Mouse (Mus musculus): ENCODE results near the gene Ddt.

Ddt gene

DNA sequence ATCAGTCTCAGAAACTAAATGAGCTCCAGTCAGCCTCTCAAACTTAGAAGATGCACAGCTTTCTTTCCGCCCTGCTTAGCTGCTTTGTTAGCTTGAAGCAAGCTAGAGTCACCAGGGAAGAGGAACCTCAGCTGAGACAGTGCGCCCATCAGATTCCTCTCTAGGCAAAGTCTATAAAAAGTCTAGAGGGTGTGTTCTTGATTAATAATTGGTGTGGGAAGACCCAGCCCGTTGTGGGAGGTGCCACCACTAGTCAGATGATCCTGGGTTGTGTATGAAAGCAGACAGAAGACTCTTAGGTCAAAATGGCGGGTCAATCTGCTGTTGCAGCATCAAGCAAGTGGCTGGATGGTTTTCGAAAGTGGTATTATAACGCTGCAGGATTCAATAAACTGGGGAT is 6.4 kb downstream of the Ddt start:
- DNase-seq, result no peak

DNA sequence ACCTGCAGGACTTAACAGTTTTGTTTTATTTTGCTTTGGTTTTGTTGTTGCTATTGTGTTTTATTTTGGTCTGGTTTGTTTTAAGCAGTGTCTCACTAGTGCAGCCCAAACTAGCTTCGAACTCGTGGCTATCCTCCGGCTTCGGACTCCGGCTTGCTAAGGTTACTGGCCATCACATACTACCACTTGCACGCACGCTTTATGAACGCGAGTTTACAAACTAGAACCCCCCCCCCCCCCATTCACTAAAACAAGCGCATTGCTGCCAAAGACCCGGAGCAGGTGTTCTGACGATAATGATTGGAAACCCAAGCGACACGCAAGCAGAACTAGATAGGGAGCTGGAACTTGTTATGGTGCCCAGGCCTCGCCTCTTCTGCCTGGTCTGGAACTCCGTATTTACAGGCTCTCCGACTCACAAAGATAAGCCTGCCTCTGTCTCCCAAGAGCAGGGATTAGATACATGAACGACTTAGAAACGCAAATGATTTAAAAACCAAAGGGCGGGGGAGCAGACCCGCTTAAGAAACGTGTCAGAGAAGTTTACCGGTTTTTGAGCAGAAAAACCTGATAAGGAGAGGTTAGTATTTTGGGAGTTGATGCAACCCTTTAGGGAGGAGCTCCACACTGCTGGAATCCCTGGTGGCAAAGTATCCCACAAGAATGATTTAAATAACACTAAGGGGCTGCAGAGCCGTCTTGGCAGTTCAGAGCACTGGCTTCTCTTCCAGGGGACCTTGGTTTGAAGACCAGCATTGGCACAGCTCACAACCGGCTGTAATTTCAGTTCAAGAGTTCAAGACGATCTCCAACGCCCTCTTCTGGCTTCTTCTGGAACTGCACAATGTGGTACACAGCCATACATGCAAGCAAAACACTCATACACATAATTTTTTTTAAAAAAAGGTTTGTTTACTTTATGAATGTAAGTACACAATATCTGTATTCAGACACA is 8.4 kb downstream of the Ddt start:
- DNase-seq, result peak; percentile 71

- DNase-seq, result peak; percentile 97
Measured at GRCm38 (mm10) chr10:75763682-75764518, 9.3 kb downstream of the Ddt start, which contains the start of gene Cabin1. Gene Cabin1 (minus strand): TSS chr10:75764341.

DNA sequence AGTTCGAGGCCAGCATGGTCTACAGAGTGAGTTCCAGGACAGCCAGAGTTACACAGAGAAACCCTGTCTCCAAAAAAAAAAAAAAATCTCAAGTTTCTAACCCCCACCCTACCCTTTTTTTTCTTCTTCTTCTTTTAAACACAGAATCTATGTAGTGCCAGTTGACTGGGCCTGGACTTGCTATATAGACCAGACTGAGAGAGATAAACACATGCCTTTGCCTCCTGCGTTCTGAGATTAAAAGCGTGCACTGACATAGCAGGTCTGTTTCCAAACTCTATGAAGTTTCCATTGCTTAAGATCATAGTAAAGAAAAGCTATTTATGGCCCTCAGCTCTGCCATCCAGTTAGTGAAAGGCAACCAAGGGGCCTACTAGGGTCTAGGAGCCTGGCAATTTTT is 10.8 kb downstream of the Ddt start:
- DNase-seq, result no peak

DNA sequence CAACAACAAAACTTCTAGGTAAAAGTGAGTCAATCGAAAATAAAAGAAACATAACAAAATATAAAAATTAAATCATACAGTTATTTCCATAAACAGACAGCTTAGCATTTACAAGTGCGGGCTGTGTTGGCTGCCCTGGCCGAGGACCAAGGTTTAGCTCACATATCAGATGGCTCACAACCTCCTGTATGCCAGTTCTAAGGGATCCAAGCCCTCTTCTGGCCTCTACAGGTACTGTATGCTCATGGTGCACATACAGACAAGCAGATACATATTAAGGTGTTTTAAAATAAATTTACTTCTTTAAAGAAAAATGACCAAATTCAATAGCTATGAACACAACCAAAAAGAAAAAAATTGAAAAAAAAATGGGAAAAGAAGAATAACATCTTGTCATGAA is 12.9 kb downstream of the Ddt start:
- DNase-seq, result no peak

- DNase-seq, result no peak
Measured at GRCm38 (mm10) chr10:75756719-75757118, 16.5 kb downstream of the Ddt start.

GRCm38 (mm10) chr10:75744017-75744416 is 29.2 kb downstream of the Ddt start:
- peak; percentile 81 for DNase-seq

GRCm38 (mm10) chr10:75743369-75743768 is 29.8 kb downstream of the Ddt start:
- peak; percentile 76 for DNase-seq

DNA sequence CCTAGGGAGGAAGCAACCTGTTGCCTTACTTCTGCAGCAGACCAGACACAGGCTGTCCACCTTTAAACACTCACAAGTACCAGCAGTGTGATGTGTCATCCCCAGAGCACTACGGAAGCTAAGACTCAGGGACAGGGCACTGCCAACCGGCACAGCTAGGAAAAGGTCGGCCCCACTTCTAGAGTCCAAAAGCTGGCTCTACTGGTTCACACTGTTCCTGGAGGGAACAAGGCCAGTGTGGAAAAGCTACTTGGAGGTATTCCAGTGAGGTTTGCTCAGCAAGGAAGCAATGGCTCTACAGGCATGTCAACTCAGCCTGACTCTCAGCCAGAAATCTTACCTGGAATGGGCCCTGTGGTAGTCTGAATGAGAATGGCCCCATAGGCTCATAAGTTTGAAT is 32.3 kb downstream of the Ddt start:
- DNase-seq, result no peak

DNA sequence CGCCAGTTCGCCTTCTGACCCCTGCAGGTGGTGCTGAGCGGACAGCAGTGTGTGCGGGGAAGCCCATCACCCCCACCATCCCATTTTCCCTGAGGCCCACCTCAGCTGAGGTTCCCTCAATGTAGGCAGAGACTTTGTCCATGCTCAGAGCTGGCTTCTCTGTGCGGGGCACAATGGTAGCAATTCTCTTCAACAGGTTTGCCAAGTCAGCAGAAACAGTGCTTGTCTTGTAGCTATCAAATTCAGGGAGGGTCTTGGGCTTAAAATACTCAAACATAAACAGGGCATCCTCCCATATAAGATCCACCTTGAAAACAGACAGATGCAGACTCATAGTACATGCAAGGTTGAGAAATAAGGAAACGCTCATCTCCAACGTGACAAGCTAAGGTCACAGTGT is 47.8 kb downstream of the Ddt start:
- DNase-seq, result no peak
